Mouse (Mus musculus) E14TG2a.4 (cell line): ENCODE measurements around the gene Klhl41.

ENCODE experiments used
- CTCF ChIP-seq: conservative IDR thresholded peaks from 2 replicates; pipeline ENCODE4 v1.5.1; 2014; ENCODE audit warnings: low read length
- NANOG ChIP-seq: IDR thresholded peaks from 2 replicates; pipeline ENCODE4 v1.6.1; 2014; ENCODE audit warnings: borderline replicate concordance, low read length, mixed read lengths
- POU5F1 ChIP-seq: IDR thresholded peaks from 2 replicates; pipeline ENCODE4 v1.6.1; 2014; ENCODE audit warnings: low read length, borderline replicate concordance

GRCm38 (mm10) chr2:69649716-69650115, 20.2 kb upstream of the Klhl41 start:
- no peak for TF ChIP-seq CTCF
- no peak for TF ChIP-seq POU5F1
- no peak for TF ChIP-seq NANOG
